Mouse (Mus musculus): ENCODE measurements around the gene Akp3. TPM values are rescaled to one million over a fixed set of nuclear protein-coding genes. Genes with fewer than 3 reads are reported as not detected.

The Akp3 gene
- polyA plus RNA-seq (2014; fragmentation: Illumina TruSeq; extraction: RNeasy Lipid Tissue Mini Kit (QIAGEN cat#74804); ENCODE audit: low read depth, low replicate concordance): not detected

GRCm38 (mm10) chr1:87124673-87125072 is at the start of gene Akp3:
Gene Akp3, plus strand, starts transcription at chr1:87124973.

GRCm38 (mm10) chr1:87089828-87090227 is 34.9 kb upstream of the Akp3 start, which contains the start of gene Alppl2:
Gene Alppl2, minus strand, starts transcription at chr1:87089928.

GRCm38 (mm10) chr1:87101411-87101810 is 23.4 kb upstream of the Akp3 start, which contains the start of gene Alpi:
Gene Alpi, minus strand, starts transcription at chr1:87101606.

GRCm38 (mm10) chr1:87156199-87156587 is 31.4 kb downstream of the Akp3 start, which contains the start of gene Ecel1:
Gene Ecel1, minus strand, starts transcription at chr1:87156521.

Other genes starting within 250 kb of the Akp3 start
- gene Alppl2, start 35.0 kb upstream of the Akp3 start, polyA plus RNA-seq (2014; fragmentation: Illumina TruSeq; extraction: RNeasy Lipid Tissue Mini Kit (QIAGEN cat#74804); ENCODE audit: low read depth, low replicate concordance): not detected
- 0.31 TPM for gene Alpi, start 23.4 kb upstream of the Akp3 start, polyA plus RNA-seq (2014; fragmentation: Illumina TruSeq; extraction: RNeasy Lipid Tissue Mini Kit (QIAGEN cat#74804); ENCODE audit: low read depth, low replicate concordance)
- gene Ecel1, start 31.5 kb downstream of the Akp3 start, polyA plus RNA-seq (2014; fragmentation: Illumina TruSeq; extraction: RNeasy Lipid Tissue Mini Kit (QIAGEN cat#74804); ENCODE audit: low read depth, low replicate concordance): 0.21 TPM
- gene Prss56, start 58.3 kb downstream of the Akp3 start, polyA plus RNA-seq (2014; fragmentation: Illumina TruSeq; extraction: RNeasy Lipid Tissue Mini Kit (QIAGEN cat#74804); ENCODE audit: low read depth, low replicate concordance): not detected
- gene Chrnd, start 65.6 kb downstream of the Akp3 start, polyA plus RNA-seq (2014; fragmentation: Illumina TruSeq; extraction: RNeasy Lipid Tissue Mini Kit (QIAGEN cat#74804); ENCODE audit: low read depth, low replicate concordance): not detected
- gene Chrng, start 79.7 kb downstream of the Akp3 start, polyA plus RNA-seq (2014; fragmentation: Illumina TruSeq; extraction: RNeasy Lipid Tissue Mini Kit (QIAGEN cat#74804); ENCODE audit: low read depth, low replicate concordance): not detected
- 43.8 TPM for gene Eif4e2, start 88.9 kb downstream of the Akp3 start, polyA plus RNA-seq (2014; fragmentation: Illumina TruSeq; extraction: RNeasy Lipid Tissue Mini Kit (QIAGEN cat#74804); ENCODE audit: low read depth, low replicate concordance)
- gene Efhd1, start 139.4 kb downstream of the Akp3 start, polyA plus RNA-seq (2014; fragmentation: Illumina TruSeq; extraction: RNeasy Lipid Tissue Mini Kit (QIAGEN cat#74804); ENCODE audit: low read depth, low replicate concordance): 4.1 TPM
- 28.0 TPM for gene Gigyf2, start 202.0 kb downstream of the Akp3 start, polyA plus RNA-seq (2014; fragmentation: Illumina TruSeq; extraction: RNeasy Lipid Tissue Mini Kit (QIAGEN cat#74804); ENCODE audit: low read depth, low replicate concordance)